Mouse (Mus musculus) adrenal gland, postnatal 10 days (tissue): ENCODE results near the gene Casq2. TPM values are rescaled to one million over a fixed set of nuclear protein-coding genes. Genes with fewer than 3 reads are reported as not detected.

ENCODE experiments used
- DNase-seq: peaks from one replicate; pipeline ENCODE4 v3.0.0; 2021; ENCODE audit warnings: mixed read lengths
- total RNA-seq, 2 experiments: library from RNA; stranded (reverse); gene quantifications; 2 replicates each; pipeline ENCODE4 v1.2.3; 2021

Gene Casq2
- total RNA-seq, 2 experiments from 2014 or later = 6.8 to 49.9 TPM

DNA sequence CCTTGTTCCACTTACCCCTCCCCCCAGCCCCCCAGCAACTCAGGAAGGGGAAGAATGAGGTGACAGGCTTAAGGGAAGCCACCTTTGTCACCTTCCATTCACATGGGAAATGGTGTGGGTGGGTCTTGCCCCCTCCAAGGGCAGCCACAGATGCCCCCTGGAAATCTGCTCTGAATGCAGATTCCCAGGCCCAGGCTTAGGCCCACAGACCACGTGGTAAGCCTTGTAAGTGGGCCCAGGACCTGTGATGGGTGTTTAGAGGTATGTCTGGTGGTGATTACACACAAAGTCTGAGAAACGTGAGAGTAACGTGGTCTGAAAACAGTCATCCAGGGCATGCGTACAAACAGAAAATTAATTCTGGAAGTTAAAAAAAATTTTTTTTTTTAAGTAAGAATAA lies 78.7 kb downstream of the Casq2 start:
- no peak for DNase-seq

DNA sequence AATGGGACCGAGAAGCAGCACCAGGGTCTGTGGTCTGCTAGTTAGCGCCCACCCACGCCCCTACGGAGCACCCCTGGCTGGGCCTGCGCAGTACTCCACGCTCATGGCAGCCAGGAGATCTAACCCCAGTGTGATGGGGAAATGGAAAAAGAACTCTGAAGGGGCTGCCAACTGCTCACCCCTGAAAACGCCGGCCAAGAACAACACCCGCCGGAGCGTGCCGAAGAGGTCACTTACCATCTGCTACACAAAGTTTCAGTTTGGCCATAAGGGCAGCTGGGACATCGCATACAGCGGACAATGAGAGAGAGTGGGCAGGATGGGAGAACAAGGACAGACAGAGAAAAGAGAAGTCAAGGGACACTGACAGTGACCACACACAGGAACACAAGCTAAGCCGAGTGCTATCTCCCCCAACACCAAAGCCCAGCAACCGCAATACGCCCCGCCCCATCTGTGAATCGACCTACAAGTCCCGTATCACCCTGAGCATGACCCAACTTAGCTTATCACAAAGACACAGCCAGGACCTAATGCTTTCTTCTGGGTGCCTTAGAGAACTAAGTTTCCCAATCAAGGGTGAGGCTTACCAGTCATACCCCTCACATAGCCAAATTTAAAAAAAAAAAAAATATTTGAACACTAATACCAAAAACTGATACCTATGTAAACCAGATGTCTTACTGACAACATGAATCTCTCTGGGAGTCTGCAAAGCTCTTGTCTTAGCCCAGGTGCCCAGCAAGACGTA lies 79.5 kb downstream of the Casq2 start:
- DNase-seq = no peak

GRCm38 (mm10) chr3:102166287-102166620 lies 80.0 kb downstream of the Casq2 start:
- no peak for DNase-seq

GRCm38 (mm10) chr3:102166794-102167193 lies 80.6 kb downstream of the Casq2 start:
- no peak for DNase-seq

- no peak for DNase-seq
Measured at GRCm38 (mm10) chr3:102167555-102168210, 81.5 kb downstream of the Casq2 start.

DNA sequence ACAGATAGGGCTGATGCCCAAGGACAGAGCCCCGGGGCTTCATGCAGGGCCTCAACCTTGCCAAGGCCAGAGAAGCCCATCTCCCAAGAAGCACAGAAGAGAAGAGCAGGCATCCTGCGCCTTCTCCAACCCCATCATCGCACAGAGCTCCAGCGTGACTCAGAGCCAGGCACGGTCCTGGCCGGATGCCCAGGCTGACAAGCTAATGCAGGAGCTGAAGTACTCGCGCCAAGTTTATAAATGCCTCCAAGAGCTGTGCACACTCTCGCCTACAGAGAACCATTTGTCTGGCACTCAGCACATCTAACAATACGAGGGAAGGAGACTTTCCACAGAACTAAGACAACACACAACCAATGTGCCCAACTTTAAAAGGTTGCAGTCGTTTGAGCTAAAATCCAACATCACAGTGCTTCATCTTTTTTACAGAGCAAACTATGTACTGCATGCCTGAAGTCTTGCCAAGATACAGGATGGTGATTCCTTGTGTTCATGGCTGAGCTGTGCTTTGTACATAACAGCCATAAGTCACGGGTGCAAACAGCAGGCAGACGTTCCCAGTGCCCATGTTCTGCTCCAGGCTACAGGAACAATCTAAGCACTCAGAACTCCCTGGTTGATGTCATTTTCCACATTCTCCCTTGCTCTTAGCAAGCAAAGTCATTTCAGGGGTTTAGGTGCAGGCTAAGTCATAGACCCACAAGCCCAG lies 83.1 kb downstream of the Casq2 start:
- DNase-seq = peak; percentile 97

DNA sequence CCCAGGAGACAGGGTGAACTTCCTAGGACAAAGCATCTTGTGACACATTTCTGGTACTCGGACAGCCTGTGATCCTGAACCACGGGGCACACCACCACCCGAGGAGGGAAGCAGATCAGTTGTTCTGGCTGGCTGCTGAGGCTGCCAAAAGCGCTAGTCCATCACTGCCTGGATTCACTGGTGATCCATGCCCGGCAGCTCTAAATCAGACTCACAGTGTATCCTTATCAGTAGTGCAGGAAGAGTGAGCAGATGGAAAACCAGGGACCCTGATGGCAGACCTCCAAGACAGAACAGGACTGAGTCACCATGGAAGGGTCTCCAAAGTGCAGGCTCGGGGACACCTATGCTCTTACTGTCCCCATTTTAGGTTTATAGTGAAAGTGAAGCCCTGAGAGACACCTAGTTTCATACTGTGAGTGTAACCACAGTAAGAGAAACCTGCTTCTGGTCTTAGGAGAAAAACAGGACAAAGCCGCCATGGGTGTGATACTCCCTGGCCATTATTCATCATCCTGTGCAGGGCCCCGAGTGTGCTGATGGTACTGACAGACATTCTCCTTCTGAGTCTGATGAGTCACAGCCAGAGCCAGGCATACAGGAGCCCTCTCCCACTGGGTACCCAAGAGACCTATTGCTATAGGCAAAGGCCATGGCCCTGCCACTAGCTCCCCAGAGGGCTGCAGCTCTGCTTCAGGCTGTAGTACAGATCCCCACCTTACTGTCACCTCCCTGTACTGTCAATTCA lies 88.1 kb downstream of the Casq2 start:
- peak; percentile 26 for DNase-seq

DNA sequence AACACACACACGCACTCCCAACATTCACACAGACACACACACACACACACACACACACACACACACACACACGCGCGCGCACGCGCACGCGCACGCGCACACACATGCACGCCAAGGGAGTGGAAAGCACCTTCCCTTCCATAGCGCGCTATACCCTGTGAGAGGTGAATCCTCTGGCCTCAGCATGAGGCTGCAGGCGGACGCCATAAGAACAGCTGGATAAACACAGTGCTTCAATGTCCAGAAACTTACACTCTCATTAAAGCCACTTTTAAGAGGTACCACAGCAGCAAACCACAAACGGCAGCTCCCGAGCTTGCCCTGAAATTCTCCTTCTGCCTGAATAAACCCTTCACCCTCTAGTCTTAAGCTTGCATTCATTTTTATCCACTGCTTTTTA lies 89.5 kb downstream of the Casq2 start:
- DNase-seq = no peak

DNA sequence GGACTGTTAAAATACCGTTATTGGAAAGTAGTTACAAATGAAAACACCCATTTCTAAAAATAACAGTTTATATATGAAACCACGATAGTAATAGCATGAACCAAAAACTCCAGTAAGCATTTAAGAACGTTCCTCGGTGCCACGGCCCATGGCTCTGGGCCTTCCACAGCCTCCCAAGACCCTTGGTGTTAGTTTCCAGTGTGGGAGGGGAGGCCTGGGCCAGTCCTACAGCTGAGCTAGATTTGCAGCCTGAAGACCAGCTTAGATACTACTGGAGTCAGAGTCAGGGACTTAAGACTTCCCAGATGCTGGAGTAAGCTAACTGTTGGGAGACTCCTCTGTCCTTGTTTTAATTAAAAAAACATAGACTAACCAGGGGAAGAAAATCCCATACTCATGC lies 89.9 kb downstream of the Casq2 start:
- DNase-seq = no peak

GRCm38 (mm10) chr3:102177837-102178615 lies 91.8 kb downstream of the Casq2 start:
- no peak for DNase-seq

GRCm38 (mm10) chr3:102179869-102180268 lies 93.7 kb downstream of the Casq2 start:
- DNase-seq = no peak

DNA sequence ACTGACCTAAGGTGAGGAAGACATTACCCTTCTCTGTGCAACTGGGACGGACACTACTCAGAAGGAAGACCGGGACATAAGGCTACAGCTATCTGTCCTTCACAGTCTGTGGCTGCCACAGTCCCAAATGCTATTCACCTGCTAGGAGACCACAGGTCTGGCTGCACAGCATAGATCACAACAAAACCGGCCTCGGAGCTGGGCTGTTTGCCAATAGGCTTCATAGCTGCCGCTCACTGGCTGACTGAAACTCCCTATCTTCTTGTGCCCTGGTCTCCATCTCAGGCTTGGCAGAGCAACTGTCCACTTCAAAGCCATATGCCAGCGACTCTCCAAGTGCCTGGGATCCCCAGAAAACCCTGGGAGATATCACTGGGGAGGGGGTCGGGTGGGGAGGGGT lies 94.5 kb downstream of the Casq2 start:
- DNase-seq = peak; percentile 81

DNA sequence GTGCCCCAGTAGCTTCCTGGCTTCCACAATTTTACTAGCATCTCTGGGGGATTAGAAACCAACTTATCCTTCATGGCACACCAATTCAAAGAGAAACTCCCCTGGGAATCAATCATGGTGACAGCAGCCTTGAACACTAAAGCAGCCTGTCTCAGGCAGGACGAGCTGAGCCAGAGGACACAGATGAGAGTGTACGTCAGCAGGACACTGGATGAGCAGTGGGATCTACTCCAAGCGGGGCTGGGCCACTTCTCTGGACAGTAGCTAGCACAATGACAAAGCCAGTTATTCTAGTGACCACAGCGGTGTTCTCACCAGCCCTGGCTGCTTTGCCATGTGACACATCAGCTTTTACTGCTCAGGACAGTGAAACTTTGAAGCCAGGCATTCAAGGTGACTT lies 95.0 kb downstream of the Casq2 start:
- peak; percentile 71 for DNase-seq

DNA sequence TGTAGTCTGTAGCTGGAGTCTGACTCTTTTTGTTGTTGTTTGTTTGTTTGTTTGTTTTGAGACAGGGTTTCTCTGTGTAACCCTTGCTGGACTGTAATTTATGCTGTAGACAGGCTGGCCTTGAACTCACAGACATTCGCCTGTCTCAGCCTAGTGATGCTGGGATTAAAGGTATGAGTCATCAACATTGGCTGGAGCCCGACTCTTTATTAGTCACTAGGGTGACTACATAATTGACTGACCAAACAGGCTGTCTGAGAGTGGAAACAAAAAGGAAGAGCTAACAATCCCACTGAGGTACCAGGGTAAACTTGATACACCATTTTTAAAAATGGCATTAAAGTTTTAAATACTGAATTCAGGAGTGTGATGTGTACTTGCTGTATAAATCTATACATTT lies 96.4 kb downstream of the Casq2 start:
- DNase-seq = no peak

DNA sequence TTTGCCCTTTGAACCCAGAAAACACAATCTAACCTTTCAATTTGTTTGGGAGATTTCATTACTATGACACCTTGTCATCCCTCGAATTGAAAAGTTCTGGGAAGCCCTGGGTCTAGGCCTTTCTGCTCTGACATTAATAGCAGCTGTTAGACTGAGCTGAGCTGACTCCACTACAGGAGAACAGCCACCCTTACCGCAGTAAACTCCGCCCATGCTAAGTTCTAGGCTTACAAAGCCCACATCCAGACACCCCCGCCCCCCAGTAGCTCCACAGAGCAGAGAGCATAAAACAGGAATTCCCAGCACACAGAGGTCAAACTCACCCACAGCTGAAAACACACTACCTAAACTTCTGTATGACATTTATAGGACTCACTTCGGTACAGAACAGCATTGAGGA lies 98.5 kb downstream of the Casq2 start:
- no peak for DNase-seq

DNA sequence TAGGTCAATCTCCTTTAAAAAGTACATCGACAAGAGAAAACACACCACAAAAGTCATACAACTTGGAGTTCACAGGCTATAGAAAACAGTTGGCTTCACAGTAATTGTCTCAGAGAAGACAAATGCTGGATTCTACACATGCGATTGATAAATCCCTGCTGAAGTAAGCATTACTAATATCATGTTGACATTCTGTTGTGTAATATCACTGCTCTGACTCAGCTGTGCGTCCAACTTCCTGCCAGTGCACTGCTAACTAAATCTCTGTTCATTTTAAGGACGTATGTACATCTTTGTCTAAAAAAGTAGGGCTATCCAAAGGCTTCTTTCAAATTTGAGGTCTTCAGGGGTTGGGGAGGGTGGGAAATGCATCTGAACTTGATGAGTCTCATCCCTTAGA lies 101.2 kb downstream of the Casq2 start:
- no peak for DNase-seq

- DNase-seq = no peak
Measured at GRCm38 (mm10) chr3:102188972-102189371, 102.8 kb downstream of the Casq2 start.

DNA sequence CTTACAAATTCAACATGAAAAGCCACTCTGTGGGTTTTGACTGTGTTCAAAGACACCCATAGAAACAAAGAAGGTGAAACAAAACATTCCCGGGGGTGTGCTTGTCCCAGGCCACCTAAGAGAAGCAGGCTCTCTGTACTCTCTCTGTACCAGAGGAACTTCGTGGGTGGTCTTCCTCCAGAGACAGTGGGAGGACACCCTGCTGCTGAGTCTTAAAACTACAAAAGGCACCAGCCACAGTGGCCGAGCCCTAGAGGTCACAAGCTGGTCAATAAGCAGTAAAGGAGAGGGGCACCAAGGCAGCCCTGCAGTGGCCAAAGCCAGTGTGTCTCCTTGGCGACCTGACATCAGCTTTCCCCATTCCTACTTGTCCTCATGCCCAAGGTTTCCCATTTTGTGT lies 103.8 kb downstream of the Casq2 start:
- DNase-seq = no peak

- no peak for DNase-seq
Measured at GRCm38 (mm10) chr3:102190642-102191041, 104.4 kb downstream of the Casq2 start.

GRCm38 (mm10) chr3:102191575-102191974 lies 105.4 kb downstream of the Casq2 start:
- peak; percentile 43 for DNase-seq

DNA sequence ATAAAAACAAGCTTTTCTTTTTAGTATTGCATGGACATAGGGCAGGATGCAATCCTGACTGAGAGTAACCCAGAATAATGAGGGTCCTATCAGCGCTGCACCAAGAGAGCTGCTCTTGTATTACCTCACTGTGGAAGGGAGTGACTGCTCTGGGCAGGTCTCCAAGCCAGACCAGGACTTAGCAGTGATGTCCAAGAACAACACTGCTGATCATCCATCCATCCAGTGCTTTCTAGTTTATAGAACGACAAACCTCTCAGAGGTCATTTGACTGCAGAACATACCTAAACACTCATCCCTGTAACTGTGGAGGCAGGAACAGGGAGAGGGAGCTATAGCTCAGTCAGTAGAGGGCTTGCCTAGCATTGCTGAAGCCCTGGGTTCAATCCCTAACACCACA lies 106.4 kb downstream of the Casq2 start:
- DNase-seq = peak; percentile 35
